Mouse (Mus musculus): ENCODE results near the gene Hbb-bh2. TPM values are rescaled to one million over a fixed set of nuclear protein-coding genes. Genes with fewer than 3 reads are reported as not detected.
"Not testable (repeated sequence)": the region's sequence is repeated elsewhere in the genome, so short reads cannot be mapped to it uniquely, and the experiment has no call there.

Hbb-bh2 gene
- polyA plus RNA-seq, 1 experiment from 2014 or later, result not detected

DNA sequence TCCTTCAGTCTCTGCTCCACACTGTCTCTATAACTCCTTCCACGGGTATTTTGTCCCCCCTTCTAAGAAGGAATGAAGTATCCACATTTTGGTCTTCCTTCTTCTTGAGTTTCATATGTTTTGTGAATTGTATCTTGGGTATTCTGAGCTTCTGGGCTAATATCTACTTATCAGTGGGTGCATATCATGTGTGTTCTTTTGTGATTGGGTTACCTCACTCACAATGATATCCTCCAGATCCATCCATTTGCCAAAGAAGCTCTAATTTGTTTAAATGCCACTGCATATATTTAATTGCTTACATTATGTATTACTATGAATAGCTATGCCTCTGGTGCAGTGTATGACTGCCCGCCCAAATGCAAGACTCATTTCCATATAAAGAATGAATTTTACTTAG is 32.2 kb downstream of the Hbb-bh2 start:
- WGBS, result 68% methylated on average over 2 of the region's 2 CpGs
- H3K36me3 ChIP-seq (ENCODE audit: control insufficient read depth, insufficient read depth, low read length); H3K9me3 ChIP-seq (replicated peaks; ENCODE audit: control insufficient read depth, low read length); H3K9ac ChIP-seq (ENCODE audit: low read length); H3K27ac ChIP-seq (ENCODE audit: low read length); H3K4me3 ChIP-seq (replicated peaks; ENCODE audit: low read length); H3K4me2 ChIP-seq (ENCODE audit: low read depth, low read length); ATAC-seq (ENCODE audit: insufficient read depth, low FRiP score); H3K4me1 ChIP-seq (ENCODE audit: control insufficient read depth, insufficient read depth, low read length); H3K27me3 ChIP-seq (ENCODE audit: control insufficient read depth, insufficient read depth, low read length): not testable (repeated sequence)

DNA sequence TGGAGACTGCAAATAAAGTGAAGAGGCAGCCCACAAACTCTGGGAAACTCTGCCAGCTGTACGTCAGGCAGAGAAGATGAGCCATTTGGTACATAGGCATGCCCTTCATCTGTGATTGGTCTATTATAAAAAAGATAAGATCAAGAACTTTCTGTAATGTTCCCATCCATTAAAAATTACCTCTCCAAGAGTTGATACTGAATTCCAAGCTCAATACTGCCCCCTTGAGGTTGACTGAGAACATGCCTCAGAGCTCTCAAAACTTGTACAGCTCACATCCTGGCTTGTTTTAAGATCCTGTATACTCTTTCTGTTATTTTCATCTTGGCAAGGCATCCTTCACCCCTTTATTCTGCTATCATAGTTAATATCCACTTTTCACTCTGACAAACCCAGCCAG is 33.5 kb downstream of the Hbb-bh2 start:
- Histone ChIP-seq H3K27me3 (ENCODE audit: control insufficient read depth, insufficient read depth, low read length) (no peaks in the 10 kb centered on the region), H3K4me1 (ENCODE audit: control insufficient read depth, insufficient read depth, low read length) (no peaks in the 10 kb centered on the region), H3K4me3 (replicated peaks; ENCODE audit: low read length) (no peak overlapping the region), H3K9me3 (replicated peaks; ENCODE audit: control insufficient read depth, low read length) (no peaks in the 10 kb centered on the region), H3K27ac (ENCODE audit: low read length) (no peak overlapping the region), H3K36me3 (ENCODE audit: control insufficient read depth, insufficient read depth, low read length) (no peaks in the 10 kb centered on the region), H3K9ac (ENCODE audit: low read length) (no peak overlapping the region), H3K4me2 (ENCODE audit: low read depth, low read length) (no peak overlapping the region)
- no peak for ATAC-seq (ENCODE audit: insufficient read depth, low FRiP score)
- 45% methylated on average over 1 of the region's 1 CpGs for WGBS

DNA sequence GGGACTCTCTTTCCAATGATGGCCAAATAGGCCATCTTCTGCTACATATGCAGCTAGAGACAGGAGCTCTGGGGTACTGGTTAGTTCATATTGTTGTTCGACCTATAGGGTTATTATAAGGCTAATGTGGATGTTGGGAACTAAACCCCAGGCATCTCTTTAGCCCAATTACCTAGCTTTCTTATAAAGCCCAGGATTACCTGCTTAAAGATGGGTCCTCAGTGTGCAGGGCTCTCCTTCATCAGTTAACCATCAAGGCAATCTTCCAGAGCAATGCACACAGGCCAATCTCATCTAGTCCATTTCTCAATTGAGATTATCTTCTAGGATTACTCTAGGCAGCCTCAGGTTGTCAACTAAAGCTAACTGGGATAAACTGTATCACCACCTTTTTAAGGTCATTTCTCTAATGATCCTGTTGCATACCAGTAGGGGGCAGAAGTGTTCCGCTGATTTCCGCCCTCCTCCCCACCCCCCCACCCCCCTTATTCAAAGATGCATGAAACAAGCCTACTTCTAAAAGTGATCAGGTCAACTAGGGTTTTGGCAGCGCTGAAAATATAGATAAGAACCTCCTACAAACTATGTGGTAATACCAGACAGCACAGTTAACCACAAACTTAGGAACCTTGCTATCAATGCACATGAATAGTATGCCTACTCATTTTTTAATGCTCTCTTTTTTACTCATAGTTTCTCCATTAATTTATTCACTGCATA is 47.5 kb downstream of the Hbb-bh2 start:
- Histone ChIP-seq H3K4me3 (replicated peaks; ENCODE audit: low read length) (no peak overlapping the region), H3K4me1 (ENCODE audit: control insufficient read depth, insufficient read depth, low read length) (no peaks in the 10 kb centered on the region), H3K9me3 (replicated peaks; ENCODE audit: control insufficient read depth, low read length) (no peaks in the 10 kb centered on the region), H3K9ac (ENCODE audit: low read length) (no peak overlapping the region), H3K27me3 (ENCODE audit: control insufficient read depth, insufficient read depth, low read length) (no peaks in the 10 kb centered on the region), H3K27ac (ENCODE audit: low read length) (no peak overlapping the region), H3K36me3 (ENCODE audit: control insufficient read depth, insufficient read depth, low read length) (no peaks in the 10 kb centered on the region), H3K4me2 (ENCODE audit: low read depth, low read length) (no peak overlapping the region)
- ATAC-seq (ENCODE audit: insufficient read depth, low FRiP score), result no peak
- 24% methylated on average over 4 of the region's 4 CpGs for WGBS

DNA sequence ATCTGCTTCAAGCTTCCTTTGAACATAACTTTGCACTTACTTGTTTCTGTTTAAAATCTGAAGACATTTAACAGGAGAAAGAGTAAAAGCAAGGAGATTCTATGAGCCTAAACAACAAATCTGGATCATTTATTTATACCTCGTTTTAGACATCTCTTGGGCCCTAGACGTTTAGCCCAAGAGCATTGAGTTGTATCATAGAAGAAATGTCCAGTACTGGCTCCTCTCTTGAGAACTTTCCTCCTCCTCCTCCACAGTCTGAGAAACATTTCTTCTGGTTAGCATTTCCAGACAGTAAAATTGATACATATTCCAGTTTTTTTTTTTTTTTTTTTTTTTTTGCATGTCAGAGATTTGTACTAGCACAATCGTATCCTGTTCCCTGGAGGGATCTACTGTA is 48.6 kb downstream of the Hbb-bh2 start, which contains the start of gene Olfr67:
Gene Olfr67, minus strand, starts transcription at position 101 of the 400 bp plus-strand sequence.
- Histone ChIP-seq H3K4me1 (ENCODE audit: control insufficient read depth, insufficient read depth, low read length) (no peaks in the 10 kb centered on the region), H3K9ac (ENCODE audit: low read length) (no peak within 1 kb of the TSS), H3K4me3 (replicated peaks; ENCODE audit: low read length) (no peak within 1 kb of the TSS), H3K27ac (ENCODE audit: low read length) (no peak within 1 kb of the TSS), H3K36me3 (ENCODE audit: control insufficient read depth, insufficient read depth, low read length) (no peaks in the 10 kb centered on the region), H3K4me2 (ENCODE audit: low read depth, low read length) (no peak within 1 kb of the TSS), H3K27me3 (ENCODE audit: control insufficient read depth, insufficient read depth, low read length) (no peaks in the 10 kb centered on the region), H3K9me3 (replicated peaks; ENCODE audit: control insufficient read depth, low read length) (no peaks in the 10 kb centered on the region)
- no peak for ATAC-seq (ENCODE audit: insufficient read depth, low FRiP score)
- WGBS, result 71% methylated on average over 3 of the region's 3 CpGs

Other genes with a start within 250 kb of the Hbb-bh2 start
- not detected in 2 replicates for gene Olfr619, start 239.9 kb downstream of the Hbb-bh2 start, polyA plus RNA-seq (2015; fragmentation: Nextera tagmentation; extraction: Ambion mirVana)
- gene Olfr620, start 228.0 kb downstream of the Hbb-bh2 start, polyA plus RNA-seq (2015; fragmentation: Nextera tagmentation; extraction: Ambion mirVana), result not detected in 2 replicates
- not detected in 2 replicates for gene Olfr622, start 197.8 kb downstream of the Hbb-bh2 start, polyA plus RNA-seq (2015; fragmentation: Nextera tagmentation; extraction: Ambion mirVana)
- not detected in 2 replicates for gene Olfr623, start 176.8 kb downstream of the Hbb-bh2 start, polyA plus RNA-seq (2015; fragmentation: Nextera tagmentation; extraction: Ambion mirVana)
- gene Olfr624, start 169.3 kb downstream of the Hbb-bh2 start, polyA plus RNA-seq (2015; fragmentation: Nextera tagmentation; extraction: Ambion mirVana), result 0.04 and 0.05 TPM in 2 replicates
- not detected in 2 replicates for gene Olfr625-ps1, start 157.8 kb downstream of the Hbb-bh2 start, polyA plus RNA-seq (2015; fragmentation: Nextera tagmentation; extraction: Ambion mirVana)
- gene Olfr243, start 125.8 kb downstream of the Hbb-bh2 start, polyA plus RNA-seq (2015; fragmentation: Nextera tagmentation; extraction: Ambion mirVana), result not detected in 2 replicates
- not detected in 2 replicates for gene Olfr628, start 110.1 kb downstream of the Hbb-bh2 start, polyA plus RNA-seq (2015; fragmentation: Nextera tagmentation; extraction: Ambion mirVana)
- gene Olfr629, start 95.6 kb downstream of the Hbb-bh2 start, polyA plus RNA-seq (2015; fragmentation: Nextera tagmentation; extraction: Ambion mirVana), result not detected in 2 replicates
- not detected in 2 replicates for gene Olfr630, start 83.2 kb downstream of the Hbb-bh2 start, polyA plus RNA-seq (2015; fragmentation: Nextera tagmentation; extraction: Ambion mirVana)
- gene Olfr69, start 68.9 kb downstream of the Hbb-bh2 start, polyA plus RNA-seq (2015; fragmentation: Nextera tagmentation; extraction: Ambion mirVana), result not detected in 2 replicates
- gene Olfr68, start 60.8 kb downstream of the Hbb-bh2 start, polyA plus RNA-seq (2015; fragmentation: Nextera tagmentation; extraction: Ambion mirVana), result not detected in 2 replicates
- gene Olfr67, start 48.7 kb downstream of the Hbb-bh2 start, polyA plus RNA-seq (2015; fragmentation: Nextera tagmentation; extraction: Ambion mirVana), result not detected in 2 replicates
- gene Hbb-bt, start 26.5 kb downstream of the Hbb-bh2 start, polyA plus RNA-seq (2015; fragmentation: Nextera tagmentation; extraction: Ambion mirVana), result 3,025 and 3,577 TPM in 2 replicates
- gene Hbb-bs, start 12.4 kb downstream of the Hbb-bh2 start, polyA plus RNA-seq (2015; fragmentation: Nextera tagmentation; extraction: Ambion mirVana), result 8,981 and 9,755 TPM in 2 replicates
- gene Hbb-bh1, start 2.6 kb upstream of the Hbb-bh2 start, polyA plus RNA-seq (2015; fragmentation: Nextera tagmentation; extraction: Ambion mirVana), result 0.95 and 1.4 TPM in 2 replicates
- gene Hbb-y, start 12.7 kb upstream of the Hbb-bh2 start, polyA plus RNA-seq (2015; fragmentation: Nextera tagmentation; extraction: Ambion mirVana), result 35.5 and 42.6 TPM in 2 replicates
- gene Olfr66, start 45.7 kb upstream of the Hbb-bh2 start, polyA plus RNA-seq (2015; fragmentation: Nextera tagmentation; extraction: Ambion mirVana), result not detected in 2 replicates
- not detected in 2 replicates for gene Olfr64, start 54.0 kb upstream of the Hbb-bh2 start, polyA plus RNA-seq (2015; fragmentation: Nextera tagmentation; extraction: Ambion mirVana)
- gene Olfr65, start 63.0 kb upstream of the Hbb-bh2 start, polyA plus RNA-seq (2015; fragmentation: Nextera tagmentation; extraction: Ambion mirVana), result not detected in 2 replicates
- not detected in 2 replicates for gene Olfr631, start 88.3 kb upstream of the Hbb-bh2 start, polyA plus RNA-seq (2015; fragmentation: Nextera tagmentation; extraction: Ambion mirVana)
- gene Olfr632, start 93.8 kb upstream of the Hbb-bh2 start, polyA plus RNA-seq (2015; fragmentation: Nextera tagmentation; extraction: Ambion mirVana), result not detected in 2 replicates
- not detected in 2 replicates for gene Olfr633, start 103.9 kb upstream of the Hbb-bh2 start, polyA plus RNA-seq (2015; fragmentation: Nextera tagmentation; extraction: Ambion mirVana)
- 0.01 TPM in 1 of 2 replicates, not detected in the other for gene Olfr635, start 130.6 kb upstream of the Hbb-bh2 start, polyA plus RNA-seq (2015; fragmentation: Nextera tagmentation; extraction: Ambion mirVana)
- gene Olfr638, start 158.2 kb upstream of the Hbb-bh2 start, polyA plus RNA-seq (2015; fragmentation: Nextera tagmentation; extraction: Ambion mirVana), result not detected in 2 replicates
- gene Olfr639, start 176.8 kb upstream of the Hbb-bh2 start, polyA plus RNA-seq (2015; fragmentation: Nextera tagmentation; extraction: Ambion mirVana), result not detected in 2 replicates
- gene Olfr640, start 185.1 kb upstream of the Hbb-bh2 start, polyA plus RNA-seq (2015; fragmentation: Nextera tagmentation; extraction: Ambion mirVana), result not detected in 2 replicates
- not detected in 2 replicates for gene Olfr641, start 194.9 kb upstream of the Hbb-bh2 start, polyA plus RNA-seq (2015; fragmentation: Nextera tagmentation; extraction: Ambion mirVana)
- gene Olfr642, start 212.1 kb upstream of the Hbb-bh2 start, polyA plus RNA-seq (2015; fragmentation: Nextera tagmentation; extraction: Ambion mirVana), result not detected in 2 replicates
- gene 4930516K23Rik, start 220.9 kb upstream of the Hbb-bh2 start, polyA plus RNA-seq (2015; fragmentation: Nextera tagmentation; extraction: Ambion mirVana), result not detected in 2 replicates
- not detected in 2 replicates for gene Olfr644, start 231.3 kb upstream of the Hbb-bh2 start, polyA plus RNA-seq (2015; fragmentation: Nextera tagmentation; extraction: Ambion mirVana)
- not detected in 2 replicates for gene Olfr645, start 244.9 kb upstream of the Hbb-bh2 start, polyA plus RNA-seq (2015; fragmentation: Nextera tagmentation; extraction: Ambion mirVana)

Measured in stomach, embryonic 16.5 days (tissue).